Mouse (Mus musculus): ENCODE measurements around the gene Eif4g3.
A peak's percentile ranks its signal among the peaks of the same experiment; 100 is the strongest.

Gene Eif4g3

GRCm38 (mm10) chr4:138102413-138102812, 109.6 kb downstream of the Eif4g3 start:
- DNase-seq (ENCODE audit: low spot score), result no peak

- DNase-seq (ENCODE audit: low spot score), result no peak
These were observed 112.1 kb downstream of the Eif4g3 start for GRCm38 (mm10) chr4:138104967-138105366.

DNA sequence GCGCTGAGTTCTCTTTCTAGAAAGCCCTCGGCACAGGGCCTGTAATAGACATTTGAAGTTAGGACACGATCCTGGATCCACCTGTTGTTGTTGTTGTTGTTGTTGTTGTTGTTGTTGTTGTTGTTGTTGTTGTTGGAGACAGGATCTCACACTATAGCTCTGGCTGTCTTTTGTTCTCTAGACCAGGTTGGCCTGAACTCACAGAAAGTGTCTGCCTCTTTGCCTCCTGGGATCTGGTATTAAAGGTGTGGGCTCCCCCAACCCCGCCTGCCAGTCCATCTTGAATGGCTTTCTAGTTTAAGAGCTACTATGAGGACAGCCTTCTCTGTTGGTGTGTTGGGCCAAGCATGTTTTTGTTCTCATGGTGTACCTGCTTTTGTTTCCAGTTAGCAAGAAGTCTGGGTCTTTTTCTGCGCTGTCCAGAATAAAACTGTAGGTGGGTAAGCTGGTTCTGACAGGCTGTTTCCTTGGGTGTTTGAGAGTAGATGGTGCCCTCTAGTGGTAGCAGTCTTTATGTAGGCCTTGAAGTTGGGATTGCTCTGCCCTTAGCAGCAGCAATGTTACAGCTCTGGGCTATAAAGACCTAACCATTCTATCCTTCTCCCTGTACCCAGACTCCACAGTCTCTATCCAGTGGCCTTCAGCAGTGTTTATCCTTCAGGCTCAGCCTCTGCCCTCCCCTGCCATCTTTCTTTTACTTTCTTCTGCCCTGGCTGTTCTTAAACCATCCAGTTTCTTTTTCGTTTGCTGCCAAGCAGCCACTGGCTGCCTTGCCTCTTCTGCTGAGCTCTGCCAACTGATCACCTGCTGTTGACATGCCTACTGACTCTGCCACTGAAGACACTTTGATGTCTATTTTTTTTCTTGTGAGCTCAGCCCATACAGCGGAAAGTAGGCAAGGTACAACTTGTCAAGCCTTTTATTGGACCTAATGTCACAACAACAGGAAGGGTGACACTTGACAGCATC, 114.9 kb downstream of the Eif4g3 start:
- DNase-seq (ENCODE audit: low spot score), result peak; percentile 87

GRCm38 (mm10) chr4:138108541-138108940, 115.7 kb downstream of the Eif4g3 start:
- no peak for DNase-seq (ENCODE audit: low spot score)

- no peak for DNase-seq (ENCODE audit: low spot score)
These were observed 116.5 kb downstream of the Eif4g3 start for GRCm38 (mm10) chr4:138109332-138109731.

GRCm38 (mm10) chr4:138111858-138112257, 119.0 kb downstream of the Eif4g3 start:
- DNase-seq (ENCODE audit: low spot score), result no peak

GRCm38 (mm10) chr4:138119740-138120139, 126.9 kb downstream of the Eif4g3 start:
- DNase-seq (ENCODE audit: low spot score), result no peak

GRCm38 (mm10) chr4:138124046-138124445, 131.2 kb downstream of the Eif4g3 start:
- no peak for DNase-seq (ENCODE audit: low spot score)

- DNase-seq (ENCODE audit: low spot score), result no peak
These were observed 134.5 kb downstream of the Eif4g3 start for GRCm38 (mm10) chr4:138127371-138127770.

GRCm38 (mm10) chr4:138127781-138128180, 135.0 kb downstream of the Eif4g3 start:
- no peak for DNase-seq (ENCODE audit: low spot score)

DNA sequence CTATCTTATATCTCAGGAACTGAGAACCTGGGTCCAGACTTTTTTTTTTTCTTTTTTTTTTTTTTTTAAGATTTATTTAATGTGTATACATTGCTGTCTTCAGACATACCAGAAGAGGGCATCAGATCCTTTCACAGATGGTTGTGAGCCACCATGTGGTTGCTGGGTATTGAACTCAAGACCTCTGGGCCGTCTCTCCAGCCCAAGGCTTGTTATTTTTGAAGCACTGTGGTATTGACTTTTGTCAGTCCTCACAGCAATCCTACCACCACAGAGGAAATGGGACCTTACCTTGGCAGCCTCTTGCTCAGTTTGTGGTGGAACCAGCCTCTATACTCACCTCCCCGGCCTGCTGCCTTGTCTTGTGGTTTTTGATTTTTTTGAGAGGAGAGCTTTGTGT, 137.3 kb downstream of the Eif4g3 start:
- DNase-seq (ENCODE audit: low spot score), result peak; percentile 19

GRCm38 (mm10) chr4:138131226-138131625, 138.4 kb downstream of the Eif4g3 start:
- DNase-seq (ENCODE audit: low spot score), result no peak

DNA sequence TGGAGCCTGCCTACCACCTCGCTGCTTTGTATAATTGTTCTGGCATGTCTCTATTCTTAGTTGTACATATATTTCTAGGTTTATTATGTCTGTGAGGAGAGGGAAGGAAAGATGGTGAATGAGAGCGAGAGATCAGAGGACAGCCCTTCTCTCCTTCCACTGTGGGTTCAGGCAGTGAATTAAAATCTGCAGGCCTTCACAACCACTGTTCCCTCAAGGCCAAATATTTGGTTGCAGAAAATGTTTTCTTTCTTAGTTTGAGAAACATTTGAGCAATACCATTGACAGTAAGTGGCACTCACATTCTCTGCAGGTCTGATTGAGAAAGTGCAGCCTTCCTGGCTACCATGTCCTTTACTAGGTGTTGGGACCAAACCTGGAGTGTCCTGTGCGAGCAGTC, 138.9 kb downstream of the Eif4g3 start:
- DNase-seq (ENCODE audit: low spot score), result no peak

DNA sequence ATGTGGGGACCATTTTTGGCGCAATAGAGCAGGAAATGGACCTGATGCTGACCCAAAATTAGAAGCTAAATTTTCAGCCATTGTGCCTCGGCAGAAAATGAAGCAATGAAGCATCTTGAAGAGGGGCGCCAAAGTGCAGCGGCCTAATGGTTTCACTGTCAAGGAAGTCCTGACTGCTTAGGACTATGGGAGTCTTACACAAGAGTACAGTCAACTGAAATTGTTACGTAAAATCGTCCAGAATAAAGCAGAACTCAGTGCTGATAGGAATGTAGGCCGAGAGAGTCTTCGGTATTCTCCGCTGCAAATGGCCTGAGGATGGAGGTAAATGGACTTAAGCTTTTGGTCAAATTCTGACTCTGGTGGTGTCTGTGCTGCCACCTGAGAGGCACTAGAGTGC, 140.5 kb downstream of the Eif4g3 start:
- DNase-seq (ENCODE audit: low spot score), result no peak

- no peak for DNase-seq (ENCODE audit: low spot score)
These were observed 144.5 kb downstream of the Eif4g3 start for GRCm38 (mm10) chr4:138137336-138137735.

- no peak for DNase-seq (ENCODE audit: low spot score)
These were observed 145.0 kb downstream of the Eif4g3 start for GRCm38 (mm10) chr4:138137804-138138203.

- no peak for DNase-seq (ENCODE audit: low spot score)
These were observed 145.4 kb downstream of the Eif4g3 start for GRCm38 (mm10) chr4:138138219-138138618.

- DNase-seq (ENCODE audit: low spot score), result no peak
These were observed 148.5 kb downstream of the Eif4g3 start for GRCm38 (mm10) chr4:138141358-138141757.

- no peak for DNase-seq (ENCODE audit: low spot score)
These were observed 154.4 kb downstream of the Eif4g3 start for GRCm38 (mm10) chr4:138147176-138147575.

DNA sequence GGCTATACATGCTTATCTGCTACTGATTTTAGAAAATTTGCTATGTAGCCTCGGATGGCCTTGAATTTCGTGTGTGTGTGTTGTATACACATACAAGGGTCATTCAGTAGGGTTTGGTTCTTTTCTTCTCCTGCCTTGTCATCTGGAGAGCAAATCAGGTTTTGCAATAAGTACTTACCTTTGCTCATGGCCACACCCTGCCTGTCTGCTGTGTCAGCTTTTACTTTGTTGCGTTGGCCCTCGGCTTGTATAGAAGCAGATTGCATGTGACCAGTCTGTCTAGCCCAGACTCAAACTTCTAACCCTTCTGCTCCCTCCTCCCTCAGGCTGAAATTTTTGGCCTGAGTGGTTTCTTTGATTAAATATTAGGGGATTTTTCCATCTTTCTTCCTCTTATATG, 157.2 kb downstream of the Eif4g3 start:
- no peak for DNase-seq (ENCODE audit: low spot score)

GRCm38 (mm10) chr4:138151226-138151625, 158.4 kb downstream of the Eif4g3 start:
- DNase-seq (ENCODE audit: low spot score), result no peak

- peak; percentile 49 for DNase-seq (ENCODE audit: low spot score)
These were observed 161.2 kb downstream of the Eif4g3 start for GRCm38 (mm10) chr4:138153980-138154379.

DNA sequence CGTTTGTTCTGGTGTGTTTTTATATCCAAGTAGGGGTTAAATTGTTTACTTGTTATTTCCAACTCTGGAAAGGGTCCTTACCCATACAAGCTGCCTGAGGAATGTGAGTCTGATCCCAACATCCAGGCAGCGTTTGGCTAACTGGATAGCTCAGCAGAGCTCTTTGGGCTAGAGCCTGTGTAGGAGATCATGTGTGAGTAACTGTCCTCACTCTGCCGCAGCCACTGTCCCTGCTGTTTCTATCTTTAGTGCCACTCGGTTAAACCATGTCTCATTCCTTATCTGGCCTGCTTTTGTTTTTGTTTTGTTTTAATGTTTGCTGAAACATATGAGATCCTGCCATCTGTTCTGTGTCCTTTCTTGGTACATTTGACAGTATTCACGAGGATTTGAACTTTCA, 168.1 kb downstream of the Eif4g3 start:
- DNase-seq (ENCODE audit: low spot score), result no peak

- no peak for DNase-seq (ENCODE audit: low spot score)
These were observed 168.7 kb downstream of the Eif4g3 start for GRCm38 (mm10) chr4:138161550-138161949.

Data from MN1 (cell line).